Mouse (Mus musculus) adrenal gland, postnatal 10 days (tissue): ENCODE data around the gene Ttll8. TPM values are rescaled to one million over a fixed set of nuclear protein-coding genes. Genes with fewer than 3 reads are reported as not detected.

ENCODE experiments used
- DNase-seq: peaks from one replicate; pipeline ENCODE4 v3.0.0; 2021; ENCODE audit warnings: mixed read lengths
- long read RNA-seq, 2 experiments: library from polyadenylated mRNA; stranded (forward); transcript quantifications; one replicate each; pipeline ENCODE4 v2.0.0; 2021
- total RNA-seq, 2 experiments: library from RNA; stranded (reverse); gene quantifications; 2 replicates each; pipeline ENCODE4 v1.2.3; 2021

The Ttll8 gene
- not detected for total RNA-seq
- long read RNA-seq, experiment 1, partial matches to known transcripts: 0 of 1 reads
- long read RNA-seq, experiment 1, other reads (novel, unspliced or antisense): 1 of 1 reads
- long read RNA-seq, experiment 2, partial matches to known transcripts: 0 of 1 reads
- long read RNA-seq, experiment 2, other reads (novel, unspliced or antisense): 1 of 1 reads

DNA sequence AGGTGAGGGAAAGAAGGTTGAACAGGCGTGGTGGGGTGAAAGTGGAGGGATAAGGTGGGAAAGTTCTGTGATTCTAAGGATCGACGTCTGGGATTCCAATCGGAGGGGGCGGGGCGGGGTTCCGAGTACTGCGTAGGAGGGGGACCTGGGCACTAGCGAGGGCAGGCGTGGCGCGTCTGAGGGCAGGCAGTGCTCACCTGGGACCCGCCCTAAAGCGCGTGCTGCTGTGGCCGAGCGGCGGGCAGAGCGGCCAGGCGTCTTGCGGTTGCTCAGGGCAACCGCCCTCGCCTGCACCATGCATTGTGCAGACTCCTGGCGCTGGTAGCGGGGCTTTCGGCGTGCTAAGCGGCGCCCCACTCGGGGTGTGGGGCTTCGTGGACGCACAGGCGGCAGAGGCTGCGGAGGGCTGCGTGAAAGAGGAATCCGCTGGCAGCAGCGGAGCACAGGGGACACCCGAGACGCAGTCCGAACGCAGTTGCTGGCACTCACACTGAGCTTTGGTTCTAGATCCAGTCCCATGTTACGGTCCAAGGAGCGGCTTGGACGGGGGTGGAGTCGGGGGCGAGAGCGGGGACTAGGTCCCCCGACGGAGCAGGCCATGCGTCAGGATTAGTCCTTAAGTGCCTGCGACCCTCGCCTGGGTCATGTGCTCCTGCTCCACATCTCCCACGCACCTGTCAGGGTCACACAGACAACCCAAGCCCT, at the start of gene Ttll8:
Gene Ttll8, minus strand, starts transcription at position 51 of the 705 bp plus-strand sequence.
- peak; percentile 35 for DNase-seq

DNA sequence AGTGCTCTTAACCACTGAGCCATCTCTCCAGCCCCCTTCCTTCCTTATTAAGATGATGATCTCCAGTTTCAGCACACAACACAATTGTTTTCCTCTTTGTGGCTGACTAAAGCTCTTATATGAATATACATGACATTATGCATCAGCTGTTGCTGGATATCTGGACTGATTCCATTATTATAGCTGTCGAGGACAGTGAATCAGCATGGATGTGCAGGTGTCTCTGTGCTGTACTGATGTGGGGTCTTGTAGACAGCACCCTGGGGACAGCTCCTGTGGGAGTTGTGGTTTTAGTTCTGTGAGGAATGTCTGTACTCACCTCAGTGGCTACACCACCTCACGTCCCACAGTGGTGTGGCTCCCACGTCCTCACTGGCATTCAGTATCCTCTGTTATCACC, 47.0 kb upstream of the Ttll8 start:
- DNase-seq: no peak

DNA sequence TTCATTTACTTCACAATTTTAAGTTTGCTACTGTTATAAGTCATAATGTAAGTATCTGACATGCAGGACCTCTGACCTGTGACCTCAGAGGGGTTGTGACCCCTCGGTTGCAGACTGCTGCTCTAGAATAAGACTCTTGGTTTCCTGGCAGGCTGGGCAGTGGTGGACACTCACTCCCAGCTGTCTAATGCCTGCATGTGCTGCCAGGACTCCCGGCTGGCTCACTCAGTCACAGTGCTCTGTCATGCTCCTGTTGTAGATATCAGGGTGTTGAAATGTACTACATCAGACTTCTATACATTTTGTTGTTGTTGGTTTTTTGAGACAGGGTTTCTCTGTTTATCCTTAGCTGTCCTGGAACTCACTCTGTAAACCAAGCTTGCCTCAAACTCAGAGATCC, 46.1 kb upstream of the Ttll8 start:
- DNase-seq: no peak

GRCm38 (mm10) chr15:88999124-88999523, 44.9 kb upstream of the Ttll8 start:
- DNase-seq: peak; percentile 12

DNA sequence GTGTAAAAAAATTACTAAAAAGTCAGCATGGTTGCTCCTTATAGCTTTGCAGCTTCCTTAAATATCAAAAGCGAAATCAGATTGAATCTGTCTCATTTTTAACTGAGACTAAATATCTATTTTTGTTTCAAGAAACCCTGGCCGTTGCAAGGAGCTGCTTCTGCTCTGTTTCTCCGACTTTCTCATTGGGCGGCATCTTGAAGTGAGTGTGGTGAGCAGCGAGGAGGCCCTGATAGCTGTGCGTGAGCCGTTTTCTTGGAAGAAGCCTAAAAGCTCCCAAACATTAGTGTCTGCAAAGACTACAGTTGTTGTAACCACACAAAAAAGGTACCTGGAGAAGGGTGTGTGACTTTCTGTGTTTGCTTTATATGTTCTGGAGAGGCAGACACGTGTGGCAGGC, 44.4 kb upstream of the Ttll8 start:
- DNase-seq: no peak

- peak; percentile 39 for DNase-seq
These were observed 35.0 kb upstream of the Ttll8 start for GRCm38 (mm10) chr15:88989236-88989635.

DNA sequence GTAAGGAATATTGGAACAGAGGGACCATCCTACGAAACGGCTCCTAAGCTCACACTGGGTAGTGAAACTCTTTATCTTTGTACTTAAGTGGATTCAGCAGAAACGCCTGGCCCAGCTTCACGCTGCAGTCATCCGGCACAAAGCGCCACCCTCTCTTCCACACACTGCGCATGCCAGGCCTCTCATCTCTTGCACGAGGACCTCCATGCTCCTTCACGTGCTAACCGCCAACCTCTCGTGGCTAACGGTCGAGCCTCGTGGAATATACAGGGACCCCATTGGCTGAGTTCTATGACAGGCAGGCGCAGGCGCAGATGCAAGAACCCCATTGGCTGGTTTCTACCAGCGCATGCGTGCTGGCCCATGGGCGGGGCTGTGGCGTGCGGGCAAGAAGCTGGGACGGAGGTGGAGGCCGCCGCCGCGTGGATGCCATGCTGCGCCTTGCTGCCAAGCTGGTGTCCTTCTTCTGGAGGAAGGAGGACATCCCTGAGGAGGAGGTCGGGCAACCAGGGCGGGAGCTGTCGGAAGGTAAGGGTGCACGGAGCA, 28.4 kb upstream of the Ttll8 start, which contains the start of gene Mov10l1:
Gene Mov10l1, plus strand, starts transcription at position 376 of the 546 bp plus-strand sequence.
- DNase-seq: no peak

GRCm38 (mm10) chr15:88979138-88979446, 24.9 kb upstream of the Ttll8 start:
- DNase-seq: no peak

GRCm38 (mm10) chr15:88978281-88979137, 24.3 kb upstream of the Ttll8 start, which contains the start of gene Mlc1:
Mlc1 (minus strand) TSS chr15:88979007.
- DNase-seq: no peak

- DNase-seq: no peak
These were observed 18.1 kb upstream of the Ttll8 start for GRCm38 (mm10) chr15:88972300-88972699.

GRCm38 (mm10) chr15:88964070-88964578, 9.9 kb upstream of the Ttll8 start:
- DNase-seq: no peak

DNA sequence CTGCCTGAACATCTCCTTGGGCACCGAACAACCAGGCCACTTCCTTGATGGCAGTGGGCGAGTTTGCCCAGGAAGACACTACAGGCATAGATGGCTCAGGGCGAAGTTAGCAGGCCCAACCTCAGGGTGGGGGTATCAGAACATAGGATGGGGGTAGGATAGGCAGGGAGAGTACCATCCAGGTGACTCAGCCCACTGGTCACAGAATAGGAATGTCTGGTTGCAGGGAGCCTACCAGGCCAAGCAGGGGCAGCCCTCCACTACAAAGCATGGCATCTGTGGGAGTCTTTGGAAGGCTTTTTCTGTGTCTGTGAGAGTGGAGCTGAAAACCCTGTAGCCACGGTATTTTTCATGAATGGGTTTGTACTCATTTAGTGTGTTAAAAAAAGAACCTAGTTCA, 3.3 kb upstream of the Ttll8 start:
- no peak for DNase-seq

DNA sequence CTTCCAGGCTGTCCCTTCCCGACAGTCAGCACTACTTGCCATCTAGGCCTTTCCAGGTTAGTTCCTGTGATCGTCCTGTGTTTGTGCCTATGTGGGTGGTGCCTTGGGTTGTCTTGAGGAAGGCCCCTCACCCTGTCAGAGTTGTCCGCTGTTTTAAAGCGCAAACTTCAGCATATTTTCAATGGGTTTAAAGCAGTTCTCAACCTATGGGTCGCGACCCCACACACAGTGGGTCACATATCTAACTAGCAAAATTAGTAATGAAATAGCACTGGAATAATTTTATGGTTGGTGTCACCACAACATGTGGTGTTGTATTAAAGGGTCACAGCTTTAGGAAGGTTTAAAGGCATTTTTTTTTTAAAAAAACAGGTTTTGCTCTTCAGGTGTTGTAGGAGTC, 1.1 kb upstream of the Ttll8 start:
- no peak for DNase-seq

- DNase-seq: no peak
These were observed 3.0 kb downstream of the Ttll8 start for GRCm38 (mm10) chr15:88951246-88951645.

DNA sequence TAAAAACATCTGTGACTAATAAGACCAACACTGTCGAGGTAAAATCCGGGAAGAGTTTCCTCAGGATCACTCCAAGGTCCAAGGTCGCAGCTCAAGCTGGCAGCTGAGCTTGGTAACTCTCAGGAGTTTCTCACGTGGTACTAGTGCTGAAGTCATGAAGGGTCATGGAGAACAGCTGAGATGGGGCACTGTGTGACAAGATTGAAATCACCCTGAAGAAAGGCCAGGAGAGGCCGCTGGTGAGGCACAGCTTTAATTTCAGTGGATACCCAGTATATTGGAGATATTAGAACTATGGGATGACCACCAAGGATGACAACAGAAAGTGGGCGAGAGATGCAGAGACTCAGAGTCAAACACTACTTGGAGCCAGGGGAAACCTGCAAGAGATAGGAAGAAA, 7.4 kb downstream of the Ttll8 start:
- DNase-seq: peak; percentile 38

DNA sequence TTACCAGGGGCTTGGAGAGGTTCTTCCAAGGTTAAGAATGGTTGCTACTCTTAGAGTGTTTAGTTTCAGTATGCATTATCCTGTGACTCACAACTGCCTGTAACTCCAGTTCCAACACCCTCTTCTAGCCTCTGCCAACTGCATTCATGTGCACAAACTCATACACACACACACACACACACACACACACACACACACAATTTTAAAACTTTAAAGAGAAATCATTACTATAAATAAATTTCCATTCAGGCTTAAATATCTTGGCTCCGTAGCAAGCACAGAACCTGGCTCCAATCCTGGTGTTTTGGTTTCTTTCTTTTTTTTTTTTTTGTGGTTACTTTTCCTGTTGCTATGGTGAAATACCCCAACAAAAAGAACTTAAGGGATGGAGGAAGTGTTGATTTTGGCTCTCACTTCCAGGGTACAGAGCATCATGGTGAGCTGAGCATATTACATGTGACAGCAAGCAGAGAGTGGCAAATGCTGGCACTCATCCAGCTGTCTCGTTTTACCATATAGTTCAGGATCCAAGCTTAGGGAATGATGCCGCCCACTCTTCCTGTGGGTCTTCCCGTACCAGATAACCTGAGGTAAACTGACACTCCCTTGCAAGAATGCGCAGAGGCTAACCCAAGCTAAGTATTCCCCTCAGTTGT, 10.2 kb downstream of the Ttll8 start:
- no peak for DNase-seq

GRCm38 (mm10) chr15:88942783-88943182, 11.4 kb downstream of the Ttll8 start:
- DNase-seq: no peak

- DNase-seq: no peak
These were observed 16.9 kb downstream of the Ttll8 start for GRCm38 (mm10) chr15:88937291-88937650.

DNA sequence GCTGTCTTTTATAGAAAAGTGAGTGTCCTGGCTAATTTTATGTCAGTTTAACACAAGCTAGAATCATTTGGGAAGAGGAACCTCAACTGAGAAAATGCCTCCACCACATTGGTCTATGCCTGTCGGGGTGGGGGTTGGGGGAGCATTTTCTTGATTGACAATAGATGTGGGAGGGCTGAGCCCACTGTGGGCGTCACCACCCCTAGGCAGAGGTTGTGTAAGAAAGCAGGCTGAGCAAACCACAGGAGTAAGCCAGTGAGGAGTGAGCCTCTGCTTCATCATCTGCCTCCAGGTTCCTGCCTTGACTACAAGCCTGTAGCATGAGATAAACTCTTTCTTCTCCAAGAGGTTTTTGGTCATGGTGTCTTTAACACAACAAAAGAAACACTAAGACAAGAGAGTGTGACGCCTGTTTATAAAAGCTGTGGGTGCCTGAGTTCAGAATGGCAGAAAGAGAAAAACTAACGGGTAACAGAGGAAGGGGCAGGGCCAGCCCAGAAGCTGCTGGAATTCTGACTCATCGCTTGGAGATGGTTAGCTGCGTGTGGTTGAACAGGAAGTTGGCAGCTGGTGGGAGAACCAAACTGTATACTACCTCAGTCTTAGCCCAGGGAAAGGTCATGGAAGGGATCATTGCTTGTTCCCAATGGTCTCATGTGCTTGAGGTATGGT, 17.5 kb downstream of the Ttll8 start:
- no peak for DNase-seq

DNA sequence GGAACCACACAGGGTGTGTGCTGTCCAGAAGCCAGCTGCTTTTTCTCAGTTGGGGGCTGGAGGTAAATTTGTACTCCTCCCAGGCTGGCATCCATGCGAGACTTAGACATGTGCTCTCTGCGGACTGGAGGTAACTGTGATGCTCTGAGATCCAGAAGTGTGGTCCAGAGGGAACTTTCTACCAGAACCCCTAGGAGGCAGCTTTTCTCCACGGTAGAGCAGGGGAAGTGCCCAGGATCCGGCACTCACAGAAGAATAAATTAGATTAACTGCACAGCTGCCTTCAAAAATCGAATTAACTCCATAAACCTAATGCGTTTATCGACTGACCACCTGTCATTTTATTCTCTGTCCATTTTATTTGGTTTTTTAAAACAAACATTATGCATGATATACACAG, 20.1 kb downstream of the Ttll8 start:
- DNase-seq: peak; percentile 36

- DNase-seq: no peak
These were observed 21.6 kb downstream of the Ttll8 start for GRCm38 (mm10) chr15:88932667-88933066.

GRCm38 (mm10) chr15:88921992-88922310, 32.3 kb downstream of the Ttll8 start:
- DNase-seq: peak; percentile 59
